Mouse (Mus musculus): ENCODE data around the gene Slc4a2. TPM values are rescaled to one million over a fixed set of nuclear protein-coding genes. Genes with fewer than 3 reads are reported as not detected.

Gene Slc4a2
- polyA plus RNA-seq, 1 experiment from 2014 or later: 16.2 TPM

- Histone ChIP-seq H3K4me1 (peaks cover 21% of the 10 kb centered on the region), H3K9me3 (replicated peaks) (no peaks in the 10 kb centered on the region), H3K27me3 (replicated peaks) (no peaks in the 10 kb centered on the region), H3K4me2 (no peak overlapping the region), H3K9ac (no peak overlapping the region), H3K36me3 (peaks cover 42% of the 10 kb centered on the region), H3K4me3 (no peak overlapping the region), H3K27ac (no peak overlapping the region)
- 78% methylated on average over 10 of the region's 10 CpGs for WGBS (ENCODE audit: insufficient replicate concordance)
- no peak for ATAC-seq
These were observed 24.0 kb upstream of the Slc4a2 start for GRCm38 (mm10) chr5:24399686-24400085.

GRCm38 (mm10) chr5:24400362-24400761 lies 23.3 kb upstream of the Slc4a2 start:
- no peak overlapping the region for H3K9ac ChIP-seq
- peaks cover 43% of the 10 kb centered on the region for H3K36me3 ChIP-seq
- no peak overlapping the region for H3K4me2 ChIP-seq
- no peaks in the 10 kb centered on the region for H3K9me3 ChIP-seq (replicated peaks)
- H3K4me3 ChIP-seq: no peak overlapping the region
- no peaks in the 10 kb centered on the region for H3K27me3 ChIP-seq (replicated peaks)
- no peak for ATAC-seq
- H3K27ac ChIP-seq: no peak overlapping the region
- WGBS (ENCODE audit: insufficient replicate concordance): 79% methylated on average over 10 of the region's 11 CpGs
- H3K4me1 ChIP-seq: peaks cover 21% of the 10 kb centered on the region

GRCm38 (mm10) chr5:24400911-24401605 lies 22.6 kb upstream of the Slc4a2 start:
- no peak overlapping the region for H3K4me2 ChIP-seq
- no peak for ATAC-seq
- 79% methylated on average over 5 of the region's 5 CpGs for WGBS (ENCODE audit: insufficient replicate concordance)

GRCm38 (mm10) chr5:24401969-24402368 lies 21.7 kb upstream of the Slc4a2 start:
- Histone ChIP-seq H3K36me3 (peaks cover 56% of the 10 kb centered on the region), H3K4me3 (no peak overlapping the region), H3K27ac (no peak overlapping the region), H3K4me2 (no peak overlapping the region), H3K4me1 (peaks cover 21% of the 10 kb centered on the region), H3K27me3 (replicated peaks) (no peaks in the 10 kb centered on the region), H3K9ac (no peak overlapping the region), H3K9me3 (replicated peaks) (no peaks in the 10 kb centered on the region)
- no peak for ATAC-seq
- 70% methylated on average over 9 of the region's 9 CpGs for WGBS (ENCODE audit: insufficient replicate concordance)

More at GRCm38 (mm10) chr5:24400911-24401605, 22.6 kb upstream of the Slc4a2 start:
- H3K9me3 ChIP-seq (replicated peaks): no peaks in the 10 kb centered on the region
- peaks cover 24% of the 10 kb centered on the region for H3K4me1 ChIP-seq
- no peaks in the 10 kb centered on the region for H3K27me3 ChIP-seq (replicated peaks)
- peaks cover 50% of the 10 kb centered on the region for H3K36me3 ChIP-seq
- H3K9ac ChIP-seq: no peak overlapping the region
- no peak overlapping the region for H3K4me3 ChIP-seq
- no peak overlapping the region for H3K27ac ChIP-seq

GRCm38 (mm10) chr5:24404594-24405360 lies 18.9 kb upstream of the Slc4a2 start:
- Histone ChIP-seq H3K36me3 (peaks cover 75% of the 10 kb centered on the region), H3K27me3 (replicated peaks) (no peaks in the 10 kb centered on the region), H3K4me2 (no peak overlapping the region), H3K9ac (no peak overlapping the region), H3K4me1 (peaks cover 21% of the 10 kb centered on the region), H3K4me3 (no peak overlapping the region), H3K9me3 (replicated peaks) (no peaks in the 10 kb centered on the region), H3K27ac (0 out of 2 replicates have a peak overlapping the region, but pooled peaks have one; percentile 3)
- 55% methylated on average over 6 of the region's 6 CpGs for WGBS (ENCODE audit: insufficient replicate concordance)
- ATAC-seq: no peak

GRCm38 (mm10) chr5:24405389-24405876 lies 18.2 kb upstream of the Slc4a2 start:
- H3K4me3 ChIP-seq: no peak overlapping the region
- H3K27me3 ChIP-seq (replicated peaks): no peaks in the 10 kb centered on the region
- H3K36me3 ChIP-seq: peaks cover 70% of the 10 kb centered on the region
- H3K9ac ChIP-seq: no peak overlapping the region
- H3K4me2 ChIP-seq: no peak overlapping the region
- 0 out of 2 replicates have a peak overlapping the region, but pooled peaks have one; percentile 3 for H3K27ac ChIP-seq
- WGBS (ENCODE audit: insufficient replicate concordance): 62% methylated on average over 3 of the region's 3 CpGs
- H3K4me1 ChIP-seq: peaks cover 21% of the 10 kb centered on the region
- no peak for ATAC-seq
- H3K9me3 ChIP-seq (replicated peaks): no peaks in the 10 kb centered on the region

GRCm38 (mm10) chr5:24408651-24409050 lies 15.0 kb upstream of the Slc4a2 start:
- no peak overlapping the region for H3K4me3 ChIP-seq
- no peak overlapping the region for H3K9ac ChIP-seq
- ATAC-seq: no peak
- peaks cover 37% of the 10 kb centered on the region for H3K36me3 ChIP-seq
- 82% methylated on average over 13 of the region's 13 CpGs for WGBS (ENCODE audit: insufficient replicate concordance)
- no peak overlapping the region for H3K27ac ChIP-seq
- H3K27me3 ChIP-seq (replicated peaks): peaks cover 12% of the 10 kb centered on the region
- H3K9me3 ChIP-seq (replicated peaks): no peaks in the 10 kb centered on the region
- H3K4me2 ChIP-seq: no peak overlapping the region
- peaks cover 21% of the 10 kb centered on the region for H3K4me1 ChIP-seq

- H3K4me3 ChIP-seq: no peak overlapping the region
- no peak overlapping the region for H3K4me2 ChIP-seq
- no peaks in the 10 kb centered on the region for H3K9me3 ChIP-seq (replicated peaks)
- no peak overlapping the region for H3K9ac ChIP-seq
- ATAC-seq: no peak
- H3K4me1 ChIP-seq: peaks cover 14% of the 10 kb centered on the region
- H3K36me3 ChIP-seq: peaks cover 37% of the 10 kb centered on the region
- H3K27me3 ChIP-seq (replicated peaks): peaks cover 20% of the 10 kb centered on the region
- no peak overlapping the region for H3K27ac ChIP-seq
- 65% methylated on average over 2 of the region's 2 CpGs for WGBS (ENCODE audit: insufficient replicate concordance)
These were observed 14.2 kb upstream of the Slc4a2 start for GRCm38 (mm10) chr5:24409466-24409865.

GRCm38 (mm10) chr5:24412063-24412462 lies 11.6 kb upstream of the Slc4a2 start:
- H3K4me2 ChIP-seq: no peak overlapping the region
- H3K4me1 ChIP-seq: peaks cover 10% of the 10 kb centered on the region; the same call in 1 of the 2 replicates
- H3K27me3 ChIP-seq (replicated peaks): peaks cover 42% of the 10 kb centered on the region
- H3K9ac ChIP-seq: no peak overlapping the region
- peaks cover 19% of the 10 kb centered on the region; the same call in 1 of the 2 replicates for H3K36me3 ChIP-seq
- no peak overlapping the region for H3K4me3 ChIP-seq
- no peaks in the 10 kb centered on the region for H3K9me3 ChIP-seq (replicated peaks)
- 67% methylated on average over 2 of the region's 2 CpGs for WGBS (ENCODE audit: insufficient replicate concordance)
- ATAC-seq: no peak
- H3K27ac ChIP-seq: no peak overlapping the region

GRCm38 (mm10) chr5:24413042-24413693 lies 10.5 kb upstream of the Slc4a2 start, which contains the start of gene Asic3:
Gene Asic3 (plus strand): TSS chr5:24413392.
- Histone ChIP-seq H3K27me3 (replicated peaks) (peaks cover 42% of the 10 kb centered on the region), H3K36me3 (peaks cover 9% of the 10 kb centered on the region; the same call in 1 of the 2 replicates), H3K9me3 (replicated peaks) (no peaks in the 10 kb centered on the region), H3K4me2 (no peak within 1 kb of the TSS), H3K9ac (no peak within 1 kb of the TSS), H3K27ac (no peak within 1 kb of the TSS), H3K4me1 (peaks cover 10% of the 10 kb centered on the region; the same call in 1 of the 2 replicates), H3K4me3 (no peak within 1 kb of the TSS)
- no peak for ATAC-seq
- 36% methylated on average over 11 of the region's 11 CpGs for WGBS (ENCODE audit: insufficient replicate concordance)

GRCm38 (mm10) chr5:24413938-24414337 lies 9.7 kb upstream of the Slc4a2 start:
- no peak overlapping the region for H3K4me3 ChIP-seq
- H3K4me1 ChIP-seq: peaks cover 10% of the 10 kb centered on the region; the same call in 1 of the 2 replicates
- no peak overlapping the region for H3K4me2 ChIP-seq
- 73% methylated on average over 13 of the region's 13 CpGs for WGBS (ENCODE audit: insufficient replicate concordance)
- no peaks in the 10 kb centered on the region for H3K9me3 ChIP-seq (replicated peaks)
- peaks cover 42% of the 10 kb centered on the region for H3K27me3 ChIP-seq (replicated peaks)
- no peak overlapping the region for H3K27ac ChIP-seq
- ATAC-seq: no peak
- no peak overlapping the region for H3K9ac ChIP-seq
- H3K36me3 ChIP-seq: peaks cover 5% of the 10 kb centered on the region; the same call in 1 of the 2 replicates

Measured in liver, embryonic 12.5 days (tissue).